Mouse (Mus musculus): ENCODE data around the gene Rbbp4.

GRCm38 (mm10) chr4:129261196-129261595 is 74.0 kb downstream of the Rbbp4 start, which contains the start of gene C77080:
- TF ChIP-seq CTCF (IDR thresholded peaks at IDR 0.05; ENCODE audit: control insufficient read depth, insufficient read depth, insufficient replicate concordance, low read depth, low read length), result no peak
- TF ChIP-seq POLR2A (IDR thresholded peaks at IDR 0.05; ENCODE audit: control insufficient read depth, low read depth, low read length), result no peak

Measured in testis, adult 2 months (tissue).